In the genomic region with DNA sequence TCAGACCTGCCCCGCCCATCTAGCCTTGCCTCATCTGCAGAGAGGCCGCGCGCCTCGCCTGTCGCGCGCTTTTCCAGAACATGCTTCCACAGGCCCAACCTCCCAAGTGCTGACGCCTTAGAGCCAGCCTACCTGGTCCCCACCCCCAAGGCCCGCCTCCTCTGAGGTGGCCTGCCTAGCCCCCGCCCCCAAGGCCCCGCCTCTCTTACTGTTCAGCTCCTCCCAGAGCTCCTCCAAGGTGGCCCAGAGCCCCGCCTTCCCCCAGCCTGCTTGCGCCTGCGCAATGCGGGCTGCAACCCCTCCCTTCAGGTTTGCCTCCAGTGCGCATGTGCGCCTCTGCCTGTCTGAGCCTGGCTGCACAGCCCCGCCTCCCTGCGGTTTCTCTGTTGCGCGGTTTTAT, we compare ENCODE assay signal across 8 mouse cellular contexts. TPM values are rescaled to one million over a fixed set of nuclear protein-coding genes. Genes with fewer than 3 reads are reported as not detected.
DNase-seq lines count a peak whose midpoint lies in the region; ATAC-seq lines count a peak whose summit lies in the region.

No protein-coding gene starts in this region.

- H3K36me3 ChIP-seq in liver, embryonic 16.5 days (ENCODE audit: control insufficient read depth, insufficient read depth) = no peaks in the 10 kb centered on the region
- no peaks in the 10 kb centered on the region for H3K36me3 ChIP-seq in neural tube, embryonic 11.5 days (ENCODE audit: control insufficient read depth, insufficient read depth, low read length)
- H3K36me3 ChIP-seq in stomach, embryonic 15.5 days = no peaks in the 10 kb centered on the region

- peak; percentile 97 for DNase-seq in Muller cell, postnatal 12 days (ENCODE audit: inconsistent ontology term)
- DNase-seq in cerebellum, postnatal 10 days = peak; percentile 96 to 98
- DNase-seq in heart, postnatal 4 days = peak; percentile 97
- DNase-seq in layer of hippocampus, adult 18-20 months (ENCODE audit: low spot score in 2 of 2) = peak; percentile 93 to 94
- peak; percentile 94 for DNase-seq in neural tube, embryonic 11.5 days (ENCODE audit: low spot score)

- no peaks in the 10 kb centered on the region for H3K9me3 ChIP-seq in liver, embryonic 16.5 days (replicated peaks; ENCODE audit: control insufficient read depth, low read length)
- H3K9me3 ChIP-seq in neural tube, embryonic 11.5 days (ENCODE audit: control insufficient read depth, low read length) = peaks cover 7% of the 10 kb centered on the region; the same call in 1 of the 2 replicates
- no peaks in the 10 kb centered on the region for H3K9me3 ChIP-seq in stomach, embryonic 15.5 days

- H3K4me2 ChIP-seq in liver, embryonic 16.5 days (ENCODE audit: low read depth, low read length) = peak overlapping the region; percentile 58
- peak overlapping the region; percentile 63 for H3K4me2 ChIP-seq in neural tube, embryonic 11.5 days (ENCODE audit: low read depth)
- H3K4me2 ChIP-seq in stomach, embryonic 15.5 days = peak overlapping the region; percentile 69

- H3K9ac ChIP-seq in liver, embryonic 16.5 days (ENCODE audit: low read depth, low read length) = no peak overlapping the region
- no peak overlapping the region for H3K9ac ChIP-seq in neural tube, embryonic 11.5 days (ENCODE audit: low read length)
- H3K9ac ChIP-seq in stomach, embryonic 15.5 days = no peak overlapping the region

- peaks cover 18% of the 10 kb centered on the region for H3K27me3 ChIP-seq in liver, embryonic 16.5 days (ENCODE audit: control insufficient read depth, insufficient read depth, low read depth, low read length)
- H3K27me3 ChIP-seq in neural tube, embryonic 11.5 days (ENCODE audit: control insufficient read depth, insufficient read depth, low read length) = no peaks in the 10 kb centered on the region
- no peaks in the 10 kb centered on the region for H3K27me3 ChIP-seq in stomach, embryonic 15.5 days (replicated peaks)

- whole genome bisulfite sequencing in liver, embryonic 16.5 days (ENCODE audit: insufficient replicate concordance) = 48% methylated on average over 14 of the region's 22 CpGs
- 44% methylated on average over 22 of the region's 22 CpGs for WGBS in neural tube, embryonic 11.5 days
- WGBS in stomach, embryonic 15.5 days = 53% methylated on average over 21 of the region's 22 CpGs

- peak; percentile 88 for ATAC-seq in frontal cortex, adult (ENCODE audit: low TSS enrichment)
- peak; percentile 95 for ATAC-seq in liver, embryonic 16.5 days (ENCODE audit: low read depth)
- ATAC-seq in neural tube, embryonic 11.5 days (ENCODE audit: insufficient read depth, low FRiP score, low TSS enrichment) = peak; percentile 86
- peak; percentile 96 for ATAC-seq in stomach, embryonic 15.5 days (ENCODE audit: insufficient read depth, low FRiP score, low read depth)

- H3K4me3 ChIP-seq in liver, embryonic 16.5 days (ENCODE audit: low read depth, low read length) = peak overlapping the region; percentile 30; the same call in 1 of the 2 replicates
- H3K4me3 ChIP-seq in neural tube, embryonic 11.5 days (ENCODE audit: low read depth, low read length) = peak overlapping the region; percentile 54
- peak overlapping the region; percentile 44 for H3K4me3 ChIP-seq in stomach, embryonic 15.5 days (replicated peaks)

- no peak overlapping the region for H3K27ac ChIP-seq in liver, embryonic 16.5 days (ENCODE audit: low read length)
- no peak overlapping the region for H3K27ac ChIP-seq in neural tube, embryonic 11.5 days (ENCODE audit: low read depth, low read length)
- no peak overlapping the region for H3K27ac ChIP-seq in stomach, embryonic 15.5 days

- no peaks in the 10 kb centered on the region for H3K4me1 ChIP-seq in liver, embryonic 16.5 days (ENCODE audit: control insufficient read depth, low read depth, low read length)
- no peaks in the 10 kb centered on the region for H3K4me1 ChIP-seq in neural tube, embryonic 11.5 days (ENCODE audit: control insufficient read depth, insufficient read depth, low read length)
- no peaks in the 10 kb centered on the region for H3K4me1 ChIP-seq in stomach, embryonic 15.5 days

RNA-seq across cellular contexts. Expression of a gene that starts 2.0 kb away (rescaled TPM):
- total RNA-seq in heart, postnatal 4 days (2021) = 10 to 100 TPM in 1 of 2 experiments, 1 to 10 TPM in 1; 9.1 to 10.3 TPM
- total RNA-seq in layer of hippocampus, adult 18-20 months (2021) = 10 to 100 TPM; 10.3 to 12.2 TPM
- polyA plus RNA-seq in liver, embryonic 16.5 days (2015; fragmentation: Nextera tagmentation; extraction: Ambion mirVana) = 1.8 and 1.9 TPM in 2 replicates
- 14.8 and 15.4 TPM in 2 replicates for polyA plus RNA-seq in neural tube, embryonic 11.5 days (2014; fragmentation: Nextera tagmentation; extraction: Ambion mirVana)
- polyA plus RNA-seq in stomach, embryonic 15.5 days (2015; fragmentation: Nextera tagmentation; extraction: Ambion mirVana) = 4.5 and 5.9 TPM in 2 replicates

RNA-seq across cellular contexts. Expression of a gene that starts 2.1 kb away (rescaled TPM):
- 10 to 100 TPM; 45.5 to 48.0 TPM for total RNA-seq in heart, postnatal 4 days (2021)
- total RNA-seq in layer of hippocampus, adult 18-20 months (2021) = 10 to 100 TPM; 35.2 to 35.8 TPM
- polyA plus RNA-seq in liver, embryonic 16.5 days (2015; fragmentation: Nextera tagmentation; extraction: Ambion mirVana) = 21.8 and 22.8 TPM in 2 replicates
- polyA plus RNA-seq in neural tube, embryonic 11.5 days (2014; fragmentation: Nextera tagmentation; extraction: Ambion mirVana) = 55.1 and 57.6 TPM in 2 replicates
- polyA plus RNA-seq in stomach, embryonic 15.5 days (2015; fragmentation: Nextera tagmentation; extraction: Ambion mirVana) = 66.1 and 72.1 TPM in 2 replicates
